Mouse (Mus musculus): ENCODE data around the gene Sod2.
"Not testable (repeated sequence)": the region's sequence is repeated elsewhere in the genome, so short reads cannot be mapped to it uniquely, and the experiment has no call there.

Gene Sod2

GRCm38 (mm10) chr17:13009887-13010286, 3.2 kb downstream of the Sod2 start:
- DNase-seq (ENCODE audit: low read depth) = peak; percentile 78

- no peak for DNase-seq (ENCODE audit: low read depth)
Measured at GRCm38 (mm10) chr17:13013316-13013715, 6.7 kb downstream of the Sod2 start.

GRCm38 (mm10) chr17:13036627-13037192, 30.1 kb downstream of the Sod2 start:
- not testable (repeated sequence) for DNase-seq (ENCODE audit: low read depth)

- DNase-seq (ENCODE audit: low read depth) = peak; percentile 55
Measured at GRCm38 (mm10) chr17:13043846-13044673, 37.4 kb downstream of the Sod2 start.

GRCm38 (mm10) chr17:13052124-13052813, 45.6 kb downstream of the Sod2 start, which contains the start of gene Gpr31b:
Gpr31b (minus strand) TSS chr17:13052296.
- DNase-seq (ENCODE audit: low read depth) = not testable (repeated sequence)

- DNase-seq (ENCODE audit: low read depth) = not testable (repeated sequence)
Measured at GRCm38 (mm10) chr17:13060804-13061203, 54.2 kb downstream of the Sod2 start, which contains the start of gene Tcp10b. Tcp10b (plus strand) TSS chr17:13061104.

- not testable (repeated sequence) for DNase-seq (ENCODE audit: low read depth)
Measured at GRCm38 (mm10) chr17:13062882-13063281, 56.2 kb downstream of the Sod2 start.

GRCm38 (mm10) chr17:13067864-13068385, 61.3 kb downstream of the Sod2 start:
- not testable (repeated sequence) for DNase-seq (ENCODE audit: low read depth)

- DNase-seq (ENCODE audit: low read depth) = not testable (repeated sequence)
Measured at GRCm38 (mm10) chr17:13069227-13069626, 62.6 kb downstream of the Sod2 start.
